In genomic region chr3:32736244-32737171, GRCm38 (mm10) we compare ENCODE assay signal across 8 mouse cellular contexts. TPM values are rescaled to one million over a fixed set of nuclear protein-coding genes. Genes with fewer than 3 reads are reported as not detected.
DNase-seq lines count a peak whose midpoint lies in the region; ATAC-seq lines count a peak whose summit lies in the region.

Gene Ndufb5, plus strand, starts transcription at chr3:32736990.

- peak; percentile 99 for DNase-seq in Muller cell, postnatal 12 days (ENCODE audit: inconsistent ontology term)
- DNase-seq in cerebellum, adult 9-11 months = peak; percentile 99
- peak; percentile 99 to 100 for DNase-seq in frontal cortex, adult 2 months (ENCODE audit: extremely low spot score in 1 of 2, low spot score in 1 of 2)
- peak; percentile 98 for DNase-seq in hindbrain, embryonic 11.5 days (ENCODE audit: low spot score)
- DNase-seq in layer of hippocampus, postnatal 10 days (ENCODE audit: low spot score in 2 of 2) = peak; percentile 97
- peak; percentile 99 for DNase-seq in lung, postnatal 10 days
- peak; percentile 97 for DNase-seq in ovary, postnatal 36 days (ENCODE audit: low spot score)
- peak; percentile 97 for DNase-seq in thymus, postnatal 25 days

- peak within 1 kb of the TSS; percentile 91 for H3K4me3 ChIP-seq in hindbrain, embryonic 11.5 days (ENCODE audit: low read depth, low read length)

- no peaks in the 10 kb centered on the region for H3K36me3 ChIP-seq in hindbrain, embryonic 11.5 days (ENCODE audit: control insufficient read depth, insufficient read depth, low read length)

- peak; percentile 98 for ATAC-seq in hindbrain, embryonic 11.5 days (ENCODE audit: low FRiP score)

- peak within 1 kb of the TSS; percentile 76 for H3K27ac ChIP-seq in hindbrain, embryonic 11.5 days (ENCODE audit: low read depth, low read length)

- H3K27me3 ChIP-seq in hindbrain, embryonic 11.5 days (ENCODE audit: control insufficient read depth, insufficient read depth, low read length) = no peaks in the 10 kb centered on the region

- H3K4me1 ChIP-seq in hindbrain, embryonic 11.5 days (replicated peaks; ENCODE audit: control insufficient read depth, insufficient read depth, low read length) = no peaks in the 10 kb centered on the region

- H3K9me3 ChIP-seq in hindbrain, embryonic 11.5 days (ENCODE audit: control insufficient read depth, low read length) = no peaks in the 10 kb centered on the region

- H3K9ac ChIP-seq in hindbrain, embryonic 11.5 days (ENCODE audit: low read depth, low read length) = peak within 1 kb of the TSS; percentile 76

- H3K4me2 ChIP-seq in hindbrain, embryonic 11.5 days (replicated peaks; ENCODE audit: low read depth, low read length) = peak within 1 kb of the TSS; percentile 75

- WGBS in hindbrain, embryonic 11.5 days = under 1% methylated on average over 62 of the region's 62 CpGs

RNA-seq across cellular contexts. Expression of gene Ndufb5, which starts in this region (rescaled TPM):
- 279 and 326 TPM in 2 replicates for polyA plus RNA-seq in frontal cortex, adult 2 months (2012; rRNA removed)
- polyA plus RNA-seq in hindbrain, embryonic 11.5 days (2014; fragmentation: Nextera tagmentation; extraction: Ambion mirVana) = 322 and 328 TPM in 2 replicates
- total RNA-seq in layer of hippocampus, postnatal 10 days (2021) = 100 to 1,000 TPM; 183 to 193 TPM

Comparison
In these comparisons a context has a peak if more than half of its experiments do, and no peak if none do; other contexts are left out.
1. Peak in every context shown above with its lines: DNase-seq, ATAC-seq, H3K4me3 ChIP-seq and H3K27ac ChIP-seq.